Mouse (Mus musculus) forebrain, embryonic 11.5 days (tissue): ENCODE measurements around the gene Rfng. TPM values are rescaled to one million over a fixed set of nuclear protein-coding genes. Genes with fewer than 3 reads are reported as not detected.
"Not testable (repeated sequence)": the region's sequence is repeated elsewhere in the genome, so short reads cannot be mapped to it uniquely, and the experiment has no call there.

Source experiments
- ATAC-seq: fragments of 200-750 bp; cut with Nextera tagmentation; replicated peaks from 2 replicates; pipeline ENCODE4 v1.8.0; 2017; ENCODE audit warnings: moderate TSS enrichment; ENCODE audit not compliant: low FRiP score
- DNase-seq: peaks from one replicate; pipeline ENCODE4 v3.0.0-alpha.2; 2017; ENCODE audit warnings: low spot score
- H3K27ac ChIP-seq: fragments of 300-500 bp; sonication (generic); 2 replicates; pipeline ENCODE4 v1.5.1; 2014; ENCODE audit warnings: low read depth, low read length
- H3K27me3 ChIP-seq: fragments of 300-500 bp; sonication (generic); 2 replicates; pipeline ENCODE4 v1.6.1; 2014; ENCODE audit warnings: mild to moderate bottlenecking, low read length, mixed read lengths; ENCODE audit not compliant: control insufficient read depth, insufficient read depth
- H3K36me3 ChIP-seq: fragments of 300-500 bp; sonication (generic); 2 replicates; pipeline ENCODE4 v1.6.1; 2014; ENCODE audit warnings: mild to moderate bottlenecking, low read length, moderate library complexity, mixed read lengths; ENCODE audit not compliant: control insufficient read depth, insufficient read depth
- H3K4me1 ChIP-seq: fragments of 300-500 bp; sonication (generic); replicated peaks from 2 replicates; pipeline ENCODE4 v1.6.1; 2014; ENCODE audit warnings: low read length, mixed read lengths; ENCODE audit not compliant: control insufficient read depth, insufficient read depth
- H3K4me2 ChIP-seq: fragments of 300-500 bp; sonication (generic); 2 replicates; pipeline ENCODE4 v1.6.1; 2014; ENCODE audit warnings: low read depth, mild to moderate bottlenecking, low read length, moderate library complexity, mixed read lengths; ENCODE audit not compliant: severe bottlenecking
- H3K4me3 ChIP-seq: fragments of 300-500 bp; sonication (generic); 2 replicates; pipeline ENCODE4 v1.5.1; 2014; ENCODE audit warnings: low read depth, low read length
- H3K9ac ChIP-seq: fragments of 300-500 bp; sonication (generic); 2 replicates; pipeline ENCODE4 v1.6.1; 2014; ENCODE audit warnings: low read length
- H3K9me3 ChIP-seq: fragments of 300-500 bp; sonication (generic); 2 replicates; pipeline ENCODE4 v1.6.1; 2016; ENCODE audit warnings: low read length, mixed read lengths; ENCODE audit not compliant: control insufficient read depth
- WGBS: fragments of 180-500 bp; shearing (Covaris S2); extraction: QIAGEN DNeasy Blood & Tissue Kit; methylation state at CpG from one replicate; pipeline ENCODE4 v1.1.7; 2014; 5-methylcytosine and 5-hydroxymethylcytosine counted together
- polyA plus RNA-seq: library from polyadenylated mRNA; unstranded; fragments of >200 nt; fragmentation: Nextera tagmentation; extraction: Ambion mirVana; gene quantifications from 2 replicates; pipeline ENCODE4 v1.2.1, GENCODE M21; 2014

Rfng gene
- 45.4 and 48.3 TPM in 2 replicates for polyA plus RNA-seq

DNA sequence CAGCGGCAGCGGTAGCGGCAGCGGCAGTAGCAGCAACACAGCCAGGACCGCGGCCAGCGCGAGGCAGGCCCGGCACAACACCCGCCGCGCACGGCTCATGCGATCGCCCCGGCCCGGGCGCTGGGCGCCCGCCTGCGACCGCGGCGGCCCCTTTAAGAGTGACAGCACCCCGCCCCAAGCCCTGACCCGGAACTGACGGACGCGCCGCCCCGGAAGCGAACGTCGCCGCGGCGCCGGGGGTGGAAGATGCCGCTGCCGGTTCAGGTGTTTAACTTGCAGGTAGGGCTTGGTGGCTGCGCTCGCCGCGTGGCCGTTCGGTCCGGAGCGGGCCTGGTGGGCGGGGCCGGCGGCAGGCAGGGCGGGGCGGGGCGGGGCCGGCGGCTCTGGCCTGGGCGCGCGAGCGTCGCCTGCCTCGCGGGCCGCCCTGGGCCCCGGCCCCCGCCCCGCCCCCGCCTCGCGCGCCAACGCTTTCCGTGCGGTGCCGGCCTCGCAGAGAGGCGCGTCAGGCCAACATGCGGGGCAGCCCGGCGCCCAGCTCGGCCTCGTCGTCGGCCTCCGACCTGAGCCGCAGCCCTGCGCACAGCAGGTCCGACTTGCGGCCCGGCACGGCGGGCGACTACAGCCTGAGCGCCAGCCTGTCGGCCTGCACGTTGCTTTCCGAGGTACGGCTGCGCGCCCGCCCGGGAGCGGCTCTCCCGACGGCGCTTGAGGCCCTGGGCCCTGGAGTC lies at the start of gene Rfng, which contains the start of gene Gps1:
TSS of gene Rfng (minus strand) at position 144 of the 728 bp plus-strand sequence.
TSS of gene Gps1 (plus strand) at position 209 of the 728 bp plus-strand sequence.
- no peaks in the 10 kb centered on the region for H3K9me3 ChIP-seq
- peak; percentile 90 for DNase-seq
- peaks cover 11% of the 10 kb centered on the region for H3K36me3 ChIP-seq
- H3K4me3 ChIP-seq = peak within 1 kb of the TSS; percentile 99
- peak within 1 kb of the TSS; percentile 46; the same call in 1 of the 2 replicates for H3K27ac ChIP-seq
- peak within 1 kb of the TSS; percentile 91 for H3K9ac ChIP-seq
- peak within 1 kb of the TSS; percentile 99 for H3K4me2 ChIP-seq
- peak; percentile 83 for ATAC-seq
- H3K27me3 ChIP-seq = no peaks in the 10 kb centered on the region; the same call in 1 of the 2 replicates
- peaks cover 6% of the 10 kb centered on the region for H3K4me1 ChIP-seq
- WGBS = under 1% methylated on average over 87 of the region's 107 CpGs

DNA sequence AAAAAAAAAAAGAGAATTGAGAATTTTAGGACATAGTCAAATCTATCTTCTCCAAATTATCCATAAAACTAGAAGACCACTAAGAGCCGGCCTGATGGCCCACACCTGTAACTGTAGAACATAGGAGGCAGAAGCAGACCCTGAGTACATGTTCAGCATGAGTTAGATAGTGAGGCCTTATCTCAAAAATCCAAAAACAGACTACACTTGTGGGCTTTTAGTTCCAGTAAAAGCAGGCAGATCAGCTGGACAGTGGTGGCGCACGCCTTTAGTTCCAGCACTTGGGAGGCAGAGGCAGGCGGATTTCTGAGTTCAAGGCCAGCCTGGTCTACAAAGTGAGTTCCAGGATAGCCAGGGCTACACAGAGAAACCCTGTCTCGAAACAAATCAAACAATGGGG lies 49.0 kb upstream of the Rfng start:
- not testable (repeated sequence) for H3K4me3 ChIP-seq, H3K9ac ChIP-seq, H3K36me3 ChIP-seq, ATAC-seq, DNase-seq, H3K4me1 ChIP-seq, H3K27me3 ChIP-seq, H3K4me2 ChIP-seq, H3K9me3 ChIP-seq
- H3K27ac ChIP-seq = peak overlapping the region; percentile 89
- WGBS = 89% methylated on average over 5 of the region's 5 CpGs

DNA sequence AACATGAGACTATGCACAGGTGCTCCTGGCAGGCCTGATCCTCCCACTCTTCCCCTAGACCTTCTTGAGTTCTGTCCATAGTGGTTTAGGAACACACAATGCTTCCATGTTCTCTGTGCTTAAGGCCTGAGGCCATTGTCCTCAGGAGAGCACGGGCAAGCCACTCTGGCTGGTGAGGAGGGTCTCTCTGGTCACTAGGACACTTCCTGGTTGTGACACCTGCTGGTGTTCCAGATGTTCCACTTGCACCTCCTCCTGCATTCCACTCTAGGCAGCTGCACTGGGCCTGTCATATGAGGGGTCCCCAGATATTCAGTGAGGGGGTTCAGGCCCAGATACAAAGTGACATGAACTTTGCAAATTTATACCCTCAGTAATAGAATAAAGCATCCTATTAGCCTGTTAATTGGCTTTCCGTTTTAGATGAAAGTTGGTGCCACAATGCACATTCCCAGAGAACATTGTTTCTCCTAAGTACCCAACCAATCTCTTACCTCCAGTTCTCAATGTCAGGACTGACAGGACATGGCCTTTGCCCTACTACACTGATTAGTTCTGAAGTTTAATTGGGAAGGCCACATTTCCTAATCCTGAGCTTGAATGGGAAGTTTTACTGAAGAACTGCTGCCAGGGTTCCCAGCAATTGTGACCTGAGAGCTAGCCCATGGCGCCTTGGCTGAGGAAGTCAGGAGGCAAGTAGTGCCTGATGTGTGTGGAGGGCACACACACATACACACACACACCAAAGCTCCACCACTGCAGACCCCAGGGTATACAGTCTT lies 47.8 kb upstream of the Rfng start:
- Histone ChIP-seq H3K27ac (no peak overlapping the region), H3K36me3 (no peaks in the 10 kb centered on the region), H3K9me3 (no peaks in the 10 kb centered on the region), H3K9ac (no peak overlapping the region), H3K4me2 (no peak overlapping the region), H3K4me1 (0 out of 2 replicates have a peak, but pooled peaks cover 4% of the 10 kb centered on the region), H3K27me3 (no peaks in the 10 kb centered on the region), H3K4me3 (no peak overlapping the region)
- 71% methylated on average over 3 of the region's 3 CpGs for WGBS
- DNase-seq (no peak), ATAC-seq (no peak)

DNA sequence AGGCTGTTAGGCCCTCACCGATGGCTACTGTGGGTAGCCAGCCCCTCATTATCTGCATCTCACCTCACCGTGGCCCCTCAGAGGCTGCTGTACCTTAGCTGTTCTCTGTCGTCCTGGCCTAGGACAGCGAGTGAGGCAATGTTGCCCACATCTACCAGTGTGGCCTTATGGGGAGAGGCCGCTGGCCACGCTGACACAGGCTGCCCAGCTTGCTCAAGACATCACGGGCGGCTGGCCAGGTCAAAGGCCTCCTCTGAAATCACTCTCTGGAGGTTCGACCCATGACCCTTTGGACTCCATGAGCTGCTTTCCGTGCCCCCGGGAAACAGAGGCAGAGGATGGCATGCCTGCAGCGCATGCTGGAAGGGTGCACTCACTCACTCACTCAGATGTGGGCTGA lies 46.7 kb upstream of the Rfng start:
- ATAC-seq (no peak), DNase-seq (no peak)
- H3K36me3 ChIP-seq = no peaks in the 10 kb centered on the region
- H3K4me2 ChIP-seq = no peak overlapping the region
- H3K9ac ChIP-seq = no peak overlapping the region
- H3K27ac ChIP-seq = no peak overlapping the region
- H3K4me3 ChIP-seq = no peak overlapping the region
- no peaks in the 10 kb centered on the region for H3K27me3 ChIP-seq
- WGBS = 87% methylated on average over 12 of the region's 12 CpGs
- no peaks in the 10 kb centered on the region for H3K9me3 ChIP-seq
- H3K4me1 ChIP-seq = peaks cover 11% of the 10 kb centered on the region

DNA sequence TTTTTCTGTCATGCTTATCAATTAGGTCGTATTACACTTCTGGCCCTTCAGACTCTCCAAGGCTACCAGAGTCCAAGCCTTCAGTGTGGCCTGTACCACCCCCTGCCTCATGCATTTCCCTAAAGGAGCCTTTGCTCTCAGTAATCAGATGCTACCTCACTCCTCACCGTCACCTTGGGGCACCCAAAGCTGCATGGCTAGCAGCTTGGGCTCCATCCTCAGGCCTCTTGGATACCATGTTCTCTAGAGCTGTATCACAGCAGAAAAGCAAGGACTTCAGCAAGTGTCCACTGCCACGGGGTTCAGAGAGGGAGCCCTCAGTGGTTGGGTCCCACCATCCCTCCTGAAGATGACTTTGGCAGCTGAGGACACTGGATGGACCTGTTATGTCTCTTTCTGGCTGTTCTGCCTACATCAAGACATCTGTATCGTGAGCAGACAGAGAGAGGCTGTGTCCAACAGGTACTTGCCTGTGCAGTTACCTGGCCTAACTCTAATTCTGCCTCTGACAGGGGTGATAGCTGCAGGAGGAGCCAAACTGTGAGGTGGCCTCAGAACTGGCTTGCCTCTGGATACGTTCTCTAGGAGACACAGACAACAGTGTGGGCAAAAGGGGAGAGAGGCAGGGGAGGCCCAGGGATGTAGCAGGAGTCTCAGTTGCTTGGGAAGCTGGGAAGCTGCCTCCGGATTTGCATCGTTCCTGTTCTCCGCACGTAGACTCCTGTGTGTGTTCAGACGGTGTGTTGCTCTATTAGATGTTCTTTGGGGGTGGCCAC lies 45.9 kb upstream of the Rfng start:
- no peaks in the 10 kb centered on the region for H3K27me3 ChIP-seq
- H3K4me1 ChIP-seq = peaks cover 19% of the 10 kb centered on the region
- no peak overlapping the region for H3K4me2 ChIP-seq
- WGBS = 90% methylated on average over 10 of the region's 10 CpGs
- H3K27ac ChIP-seq = no peak overlapping the region
- H3K9ac ChIP-seq = no peak overlapping the region
- ATAC-seq = no peak
- no peak overlapping the region for H3K4me3 ChIP-seq
- no peak for DNase-seq
- H3K9me3 ChIP-seq = no peaks in the 10 kb centered on the region
- H3K36me3 ChIP-seq = no peaks in the 10 kb centered on the region

DNA sequence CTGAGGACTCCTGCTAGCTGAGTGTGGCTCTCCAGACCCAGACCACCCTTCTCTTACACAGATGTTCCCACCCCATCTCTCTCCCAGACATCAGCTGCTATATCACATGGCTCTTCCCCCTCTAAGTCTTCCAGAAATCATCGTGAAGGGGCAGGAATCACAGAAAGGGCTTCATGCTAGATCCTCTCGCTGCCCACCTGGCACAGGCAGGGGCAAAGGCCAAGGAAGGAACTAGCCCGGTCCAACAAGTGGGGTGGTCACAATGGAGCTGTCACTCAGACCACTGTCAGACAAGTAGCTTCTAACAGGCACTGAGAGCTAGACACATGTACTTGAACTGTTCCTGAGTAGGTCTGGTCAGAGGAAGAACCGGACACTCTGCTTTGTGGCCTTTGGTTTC lies 44.4 kb upstream of the Rfng start:
- no peak overlapping the region for H3K27ac ChIP-seq

DNA sequence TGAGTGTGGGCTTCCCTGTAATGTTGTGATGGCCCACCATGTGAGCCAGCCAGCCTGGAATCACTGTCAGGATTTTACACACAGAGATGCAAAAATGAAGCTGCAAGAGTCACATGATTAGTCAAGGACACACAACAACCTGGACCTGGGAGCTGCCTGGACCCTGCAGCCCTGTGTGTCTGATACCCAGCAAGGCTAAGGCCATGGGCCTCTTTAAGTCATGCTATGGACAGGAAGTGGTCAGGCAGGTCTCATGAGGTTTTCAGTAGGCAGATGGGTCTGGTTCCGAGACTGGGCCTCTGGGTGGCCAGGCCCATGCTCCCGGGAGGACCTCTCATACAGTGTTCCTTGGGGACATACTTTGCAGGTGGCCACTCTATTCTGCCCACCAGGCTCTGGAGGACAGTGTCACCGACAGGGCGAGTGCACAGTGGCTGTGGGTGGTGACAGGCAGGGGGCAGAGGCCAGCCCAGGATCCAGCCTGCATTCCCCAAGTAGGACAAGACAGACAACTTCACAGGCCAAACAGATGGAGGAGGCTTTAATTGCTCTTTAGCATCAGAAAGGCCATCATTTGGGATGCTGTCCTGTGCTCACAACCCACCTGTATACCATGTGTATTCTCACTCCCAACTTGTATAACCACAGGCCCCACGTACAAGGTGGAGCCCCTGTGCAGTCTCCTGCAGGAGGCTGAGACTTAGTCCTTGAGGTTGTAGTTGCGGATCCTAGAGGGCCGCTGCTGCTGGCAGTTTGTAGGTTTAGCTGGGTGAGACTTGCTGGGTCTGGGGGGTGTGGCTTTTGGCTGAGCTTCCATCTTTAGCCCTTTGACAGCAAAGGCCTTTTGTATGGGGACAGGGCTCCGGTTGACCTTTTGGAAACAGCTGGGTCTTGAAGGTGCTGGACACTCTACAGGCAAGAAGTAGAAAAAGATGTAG lies 42.3 kb upstream of the Rfng start:
- H3K4me3 ChIP-seq = no peak overlapping the region
- H3K36me3 ChIP-seq = no peaks in the 10 kb centered on the region; the same call in 1 of the 2 replicates
- no peak overlapping the region for H3K4me2 ChIP-seq
- ATAC-seq (no peak), DNase-seq (no peak)
- peak overlapping the region; percentile 99 for H3K27ac ChIP-seq
- H3K4me1 ChIP-seq = peaks cover 29% of the 10 kb centered on the region
- 79% methylated on average over 8 of the region's 8 CpGs for WGBS
- no peaks in the 10 kb centered on the region for H3K27me3 ChIP-seq
- peak overlapping the region; percentile 93; the same call in 1 of the 2 replicates for H3K9ac ChIP-seq
- no peaks in the 10 kb centered on the region for H3K9me3 ChIP-seq

More for the DNA sequence above, 44.4 kb upstream of the Rfng start:
- WGBS = 71% methylated on average over 4 of the region's 4 CpGs
- no peaks in the 10 kb centered on the region for H3K27me3 ChIP-seq
- no peaks in the 10 kb centered on the region for H3K36me3 ChIP-seq
- no peaks in the 10 kb centered on the region for H3K9me3 ChIP-seq
- peaks cover 16% of the 10 kb centered on the region for H3K4me1 ChIP-seq
- H3K4me3 ChIP-seq = no peak overlapping the region
- DNase-seq = no peak
- no peak overlapping the region for H3K4me2 ChIP-seq
- no peak for ATAC-seq
- H3K9ac ChIP-seq = no peak overlapping the region
